12 mouse cellular contexts compared by ENCODE assay signal in genomic region chr6:5993056-5993455, GRCm38 (mm10).
DNase-seq lines count a peak whose midpoint lies in the region; ATAC-seq lines count a peak whose summit lies in the region.
"Had no signal": no experiment of that assay in that cellular context is flagged by ENCODE, and none has a peak within 500 bp of the region (broad histone marks: within the 10 kb centered on the region; RNA-seq: fewer than 3 reads in every experiment).

No protein-coding gene starts in this region.

- no peaks in the 10 kb centered on the region for H3K36me3 ChIP-seq in heart, embryonic 16.5 days (ENCODE audit: control insufficient read depth, insufficient read depth)
- H3K36me3 ChIP-seq in lung, embryonic 15.5 days = no peaks in the 10 kb centered on the region
- no peaks in the 10 kb centered on the region for H3K36me3 ChIP-seq in limb, embryonic 15.5 days
- H3K36me3 ChIP-seq: embryonic facial prominence, embryonic 12.5 days; stomach, embryonic 15.5 days had no signal

- no peak overlapping the region for H3K4me3 ChIP-seq in heart, embryonic 16.5 days (ENCODE audit: low read length)
- H3K4me3 ChIP-seq in lung, embryonic 15.5 days = no peak overlapping the region
- no peak overlapping the region for H3K4me3 ChIP-seq in limb, embryonic 15.5 days
- H3K4me3 ChIP-seq: embryonic facial prominence, embryonic 12.5 days; stomach, embryonic 15.5 days had no signal

- peak; percentile 25 for DNase-seq in cerebellum, adult 11-12 months
- no peak for DNase-seq in cerebellum, adult 18-20 months
- DNase-seq in heart, adult 8-10 months (ENCODE audit: low spot score) = no peak
- no peak for DNase-seq in lung, postnatal 10 days
- no peak for DNase-seq in right cerebral cortex, postnatal 4 days
- DNase-seq: thymus, postnatal 4 days had no signal

- 32% methylated on average over 7 of the region's 7 CpGs for WGBS in heart, embryonic 16.5 days
- WGBS in lung, embryonic 15.5 days = 15% methylated on average over 7 of the region's 7 CpGs
- WGBS in limb, embryonic 15.5 days = 15% methylated on average over 7 of the region's 7 CpGs

- H3K4me1 ChIP-seq in heart, embryonic 16.5 days (ENCODE audit: control insufficient read depth, insufficient read depth, low read length) = peaks cover 16% of the 10 kb centered on the region
- H3K4me1 ChIP-seq in lung, embryonic 15.5 days = peaks cover 19% of the 10 kb centered on the region
- peaks cover 20% of the 10 kb centered on the region for H3K4me1 ChIP-seq in limb, embryonic 15.5 days

- H3K9ac ChIP-seq in heart, embryonic 16.5 days (ENCODE audit: low read length) = no peak overlapping the region
- H3K9ac ChIP-seq in lung, embryonic 15.5 days = no peak overlapping the region
- no peak overlapping the region for H3K9ac ChIP-seq in limb, embryonic 15.5 days
- H3K9ac ChIP-seq: embryonic facial prominence, embryonic 12.5 days; stomach, embryonic 15.5 days had no signal

- peak overlapping the region; percentile 3; the same call in 1 of the 2 replicates for H3K27ac ChIP-seq in heart, embryonic 16.5 days (ENCODE audit: low read length)
- no peak overlapping the region for H3K27ac ChIP-seq in lung, embryonic 15.5 days
- H3K27ac ChIP-seq in limb, embryonic 15.5 days = peak overlapping the region; percentile 57; the same call in 1 of the 2 replicates
- H3K27ac ChIP-seq: embryonic facial prominence, embryonic 12.5 days; stomach, embryonic 15.5 days had no signal

- no peak overlapping the region for H3K4me2 ChIP-seq in heart, embryonic 16.5 days (ENCODE audit: low read depth, low read length)
- peak overlapping the region; percentile 45 for H3K4me2 ChIP-seq in lung, embryonic 15.5 days
- 0 out of 2 replicates have a peak overlapping the region, but pooled peaks have one; percentile 5 for H3K4me2 ChIP-seq in limb, embryonic 15.5 days
- H3K4me2 ChIP-seq: embryonic facial prominence, embryonic 12.5 days; midbrain, embryonic 11.5 days had no signal

- ATAC-seq in heart, embryonic 16.5 days (replicated peaks; ENCODE audit: extremely low read depth, insufficient read depth, low FRiP score) = 0 out of 2 replicates have a peak, but pooled peaks have one; percentile 28
- no peak; the same call in 1 of the 2 replicates for ATAC-seq in lung, embryonic 15.5 days (ENCODE audit: borderline replicate concordance, extremely low read depth, low FRiP score, low TSS enrichment)
- ATAC-seq in limb, embryonic 15.5 days (ENCODE audit: insufficient number of reproducible peaks, low FRiP score, low TSS enrichment, low read depth) = no peak

- H3K27me3 ChIP-seq in heart, embryonic 16.5 days (ENCODE audit: control insufficient read depth, insufficient read depth, low read length) = no peaks in the 10 kb centered on the region
- no peaks in the 10 kb centered on the region for H3K27me3 ChIP-seq in lung, embryonic 15.5 days
- 0 out of 2 replicates have a peak, but pooled peaks cover 3% of the 10 kb centered on the region for H3K27me3 ChIP-seq in limb, embryonic 15.5 days
- H3K27me3 ChIP-seq: embryonic facial prominence, embryonic 12.5 days; stomach, embryonic 15.5 days had no signal

- no peaks in the 10 kb centered on the region for H3K9me3 ChIP-seq in heart, embryonic 16.5 days (replicated peaks; ENCODE audit: control insufficient read depth, low read length)
- H3K9me3 ChIP-seq in lung, embryonic 15.5 days = no peaks in the 10 kb centered on the region
- H3K9me3 ChIP-seq in limb, embryonic 15.5 days = no peaks in the 10 kb centered on the region
- H3K9me3 ChIP-seq: embryonic facial prominence, embryonic 12.5 days; stomach, embryonic 15.5 days had no signal
